Mouse (Mus musculus) midbrain, embryonic 12.5 days (tissue): ENCODE results near the gene Vmn1r116. TPM values are rescaled to one million over a fixed set of nuclear protein-coding genes. Genes with fewer than 3 reads are reported as not detected.
"Not testable (repeated sequence)": the region's sequence is repeated elsewhere in the genome, so short reads cannot be mapped to it uniquely, and the experiment has no call there.

ENCODE experiments used
- ATAC-seq: fragments of 200-750 bp; cut with Nextera tagmentation; 2 replicates; pipeline ENCODE4 v1.8.0; 2017; ENCODE audit warnings: low read depth, moderate TSS enrichment, moderate library complexity; ENCODE audit not compliant: low FRiP score
- H3K27ac ChIP-seq: fragments of 300-500 bp; sonication (generic); replicated peaks from 2 replicates; pipeline ENCODE4 v1.5.1; 2016; ENCODE audit warnings: mild to moderate bottlenecking
- H3K27me3 ChIP-seq: fragments of 300-500 bp; sonication (generic); 2 replicates; pipeline ENCODE4 v1.6.1; 2016; ENCODE audit warnings: mild to moderate bottlenecking
- H3K36me3 ChIP-seq: fragments of 300-500 bp; sonication (generic); 2 replicates; pipeline ENCODE4 v1.6.1; 2016
- H3K4me1 ChIP-seq: fragments of 300-500 bp; sonication (generic); 2 replicates; pipeline ENCODE4 v1.6.1; 2016
- H3K4me2 ChIP-seq: fragments of 300-500 bp; sonication (generic); replicated peaks from 2 replicates; pipeline ENCODE4 v1.6.1; 2016; ENCODE audit warnings: mild to moderate bottlenecking, moderate library complexity
- H3K4me3 ChIP-seq: fragments of 300-500 bp; sonication (generic); 2 replicates; pipeline ENCODE4 v1.5.1; 2016; ENCODE audit warnings: mild to moderate bottlenecking
- H3K9ac ChIP-seq: fragments of 300-500 bp; sonication (generic); replicated peaks from 2 replicates; pipeline ENCODE4 v1.6.1; 2016; ENCODE audit warnings: mild to moderate bottlenecking, moderate library complexity
- H3K9me3 ChIP-seq: fragments of 300-500 bp; sonication (generic); 2 replicates; pipeline ENCODE4 v1.6.1; 2016; ENCODE audit warnings: mild to moderate bottlenecking
- WGBS: fragments of 180-500 bp; shearing (Covaris S2); methylation state at CpG from one replicate; pipeline ENCODE4 v1.1.7; 2016; 5-methylcytosine and 5-hydroxymethylcytosine counted together
- polyA plus RNA-seq: library from polyadenylated mRNA; unstranded; fragments of >200 nt; fragmentation: Nextera tagmentation; extraction: Ambion mirVana; gene quantifications from 2 replicates; pipeline ENCODE4 v1.2.1, GENCODE M21; 2016

Gene Vmn1r116
- polyA plus RNA-seq, result not detected in 2 replicates

DNA sequence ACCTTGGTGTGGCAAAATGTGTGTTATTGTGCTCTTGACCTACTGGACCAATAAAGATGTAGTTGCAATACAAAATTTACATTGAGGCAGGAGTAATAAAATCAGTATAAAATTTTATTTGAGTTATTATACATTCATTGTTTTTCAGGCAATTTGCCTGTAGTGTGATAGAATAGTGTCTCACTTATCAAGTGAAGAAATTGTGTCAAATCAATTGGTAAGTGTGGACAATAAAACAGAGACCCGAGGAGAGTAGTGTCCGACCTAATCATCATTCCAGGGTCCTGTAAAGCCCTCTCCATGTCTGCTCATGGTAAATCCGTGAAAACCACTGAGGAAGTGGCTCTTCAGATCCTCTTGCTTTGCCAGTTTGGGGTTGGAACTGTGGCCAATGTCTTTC, at the start of gene Vmn1r116:
Gene Vmn1r116, plus strand, starts transcription at position 301 of the 400 bp plus-strand sequence.
- not testable (repeated sequence) for H3K4me1 ChIP-seq, H3K27me3 ChIP-seq, ATAC-seq, H3K9me3 ChIP-seq, H3K27ac ChIP-seq, H3K36me3 ChIP-seq, H3K9ac ChIP-seq, H3K4me3 ChIP-seq, H3K4me2 ChIP-seq
- 55% methylated on average over 3 of the region's 3 CpGs for WGBS

GRCm38 (mm10) chr7:20844885-20845284, 27.2 kb upstream of the Vmn1r116 start, which contains the start of gene Vmn1r115:
TSS of gene Vmn1r115 (minus strand) at chr7:20844985.
- H3K9ac ChIP-seq, H3K36me3 ChIP-seq, H3K9me3 ChIP-seq, H3K27ac ChIP-seq, H3K27me3 ChIP-seq, H3K4me3 ChIP-seq, H3K4me1 ChIP-seq, ATAC-seq, H3K4me2 ChIP-seq: not testable (repeated sequence)
- 100% methylated on average over 1 of the region's 3 CpGs for WGBS

DNA sequence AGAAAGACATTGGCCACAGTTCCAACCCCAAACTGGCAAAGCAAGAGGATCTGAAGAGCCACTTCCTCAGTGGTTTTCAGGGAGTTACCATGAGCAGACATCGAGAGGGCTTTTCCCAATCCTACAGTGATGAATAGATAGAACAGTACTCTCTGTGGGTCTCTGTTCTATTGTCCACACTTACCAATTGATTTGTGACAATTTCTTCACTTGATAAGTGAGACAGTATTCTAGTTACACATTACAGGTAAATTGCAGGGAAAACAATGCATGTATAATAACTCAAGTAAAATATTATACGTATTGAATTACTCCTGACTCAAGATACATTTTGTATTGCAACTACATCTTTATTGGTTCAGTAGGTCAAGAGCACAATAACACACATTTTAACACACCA, 12.0 kb downstream of the Vmn1r116 start, which contains the start of gene Vmn1r117:
Gene Vmn1r117, minus strand, starts transcription at position 101 of the 400 bp plus-strand sequence.
- H3K4me3 ChIP-seq, H3K27ac ChIP-seq, H3K36me3 ChIP-seq, H3K9me3 ChIP-seq, H3K4me2 ChIP-seq, ATAC-seq, H3K4me1 ChIP-seq, H3K9ac ChIP-seq, H3K27me3 ChIP-seq: not testable (repeated sequence)
- WGBS, result no CpG with 5 or more reads among the region's 2 CpGs

- not testable (repeated sequence) for H3K9ac ChIP-seq, H3K9me3 ChIP-seq, ATAC-seq, H3K4me1 ChIP-seq, H3K27me3 ChIP-seq, H3K36me3 ChIP-seq, H3K27ac ChIP-seq, H3K4me2 ChIP-seq, H3K4me3 ChIP-seq
- no CpG with 5 or more reads among the region's 2 CpGs for WGBS
Observed at GRCm38 (mm10) chr7:20912247-20912646, 40.2 kb downstream of the Vmn1r116 start, which contains the start of gene Vmn1r118. TSS of gene Vmn1r118 (minus strand) at chr7:20912347.

Other genes starting within 250 kb of the Vmn1r116 start
- not detected in 2 replicates for gene Vmn1r107, start 203.3 kb upstream of the Vmn1r116 start, polyA plus RNA-seq
- gene Vmn1r111, start 169.0 kb upstream of the Vmn1r116 start, polyA plus RNA-seq, result not detected in 2 replicates
- gene Gm10668, start 141.6 kb upstream of the Vmn1r116 start, polyA plus RNA-seq, result not detected in 2 replicates
- not detected in 2 replicates for gene Vmn1r112, start 101.1 kb upstream of the Vmn1r116 start, polyA plus RNA-seq
- not detected in 2 replicates for gene Vmn1r113, start 85.0 kb upstream of the Vmn1r116 start, polyA plus RNA-seq
- not detected in 2 replicates for gene Vmn1r114, start 60.1 kb upstream of the Vmn1r116 start, polyA plus RNA-seq
- gene Vmn1r115, start 27.3 kb upstream of the Vmn1r116 start, polyA plus RNA-seq, result not detected in 2 replicates
- not detected in 2 replicates for gene Vmn1r117, start 11.9 kb downstream of the Vmn1r116 start, polyA plus RNA-seq
- gene Vmn1r118, start 40.1 kb downstream of the Vmn1r116 start, polyA plus RNA-seq, result not detected in 2 replicates
- gene Vmn1r119, start 140.2 kb downstream of the Vmn1r116 start, polyA plus RNA-seq, result not detected in 2 replicates
- gene Vmn1r120, start 181.5 kb downstream of the Vmn1r116 start, polyA plus RNA-seq, result not detected in 2 replicates
- not detected in 2 replicates for gene Vmn1r121, start 226.3 kb downstream of the Vmn1r116 start, polyA plus RNA-seq